Mouse (Mus musculus): ENCODE data around the gene Heyl.
"Not testable (repeated sequence)": the region's sequence is repeated elsewhere in the genome, so short reads cannot be mapped to it uniquely, and the experiment has no call there.

The Heyl gene

DNA sequence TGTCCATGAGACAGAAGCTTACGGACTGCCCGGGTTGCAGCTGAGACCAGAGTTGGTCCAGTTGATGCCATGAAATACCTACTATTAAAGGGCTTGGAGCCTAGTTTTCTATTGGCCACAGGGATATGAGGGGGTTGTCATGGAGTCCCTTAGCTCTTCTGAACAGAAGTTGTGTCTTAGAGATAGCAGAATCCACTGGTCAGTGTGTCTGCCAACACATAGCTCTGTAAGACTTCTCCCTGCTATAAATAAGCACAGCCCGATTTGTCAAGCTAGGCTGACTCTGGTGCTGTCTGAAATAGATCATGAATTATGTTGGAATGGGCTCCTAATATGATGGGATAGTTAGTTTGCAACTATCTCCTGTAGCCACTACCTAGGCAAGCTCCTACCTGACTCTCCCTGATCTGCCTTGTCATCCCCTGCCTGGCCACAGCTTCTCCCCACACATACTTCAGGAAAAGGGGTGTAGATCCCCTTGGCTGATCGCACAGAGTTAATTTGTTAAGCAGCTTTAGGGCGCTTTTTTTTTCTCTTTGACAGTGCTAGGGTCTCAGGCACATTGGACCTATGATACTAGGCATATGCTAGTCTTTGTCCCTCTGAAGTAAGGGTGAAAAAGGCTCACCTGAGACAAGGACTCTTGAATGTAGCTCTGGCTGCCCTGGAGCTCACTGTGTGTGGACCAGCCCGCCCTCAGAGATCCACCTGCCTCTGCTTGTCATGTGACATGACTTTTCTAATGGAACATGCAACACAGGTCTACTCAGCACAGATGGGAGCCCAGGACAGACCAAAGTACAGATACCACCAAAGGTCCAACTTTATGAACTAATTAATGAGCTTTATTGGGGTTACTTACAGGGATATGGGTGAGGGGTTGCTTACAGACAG lies 51.6 kb downstream of the Heyl start:
- peak; percentile 47 to 57 for DNase-seq (ENCODE audit: low spot score in 2 of 2)

DNA sequence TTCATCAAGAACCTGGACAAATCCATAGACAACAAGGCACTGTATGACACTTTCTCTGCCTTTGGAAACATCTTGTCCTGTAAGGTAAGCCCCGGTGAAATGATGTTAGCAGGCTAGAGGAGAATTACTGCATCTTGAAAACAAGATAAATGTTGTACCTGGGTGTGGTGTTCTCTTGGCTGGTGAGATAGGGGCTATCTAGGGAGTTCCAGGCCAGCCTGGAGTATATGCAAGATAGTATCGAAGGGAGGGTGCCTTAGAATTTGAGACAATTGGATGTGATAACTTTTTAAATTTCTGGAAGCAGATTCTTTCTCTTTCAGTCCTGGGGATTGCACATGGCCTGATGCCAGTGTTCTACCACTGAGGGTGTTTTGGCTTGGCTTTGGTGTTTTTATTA lies 53.4 kb downstream of the Heyl start:
- peak; percentile 59 to 61 for DNase-seq (ENCODE audit: low spot score in 2 of 2)

DNA sequence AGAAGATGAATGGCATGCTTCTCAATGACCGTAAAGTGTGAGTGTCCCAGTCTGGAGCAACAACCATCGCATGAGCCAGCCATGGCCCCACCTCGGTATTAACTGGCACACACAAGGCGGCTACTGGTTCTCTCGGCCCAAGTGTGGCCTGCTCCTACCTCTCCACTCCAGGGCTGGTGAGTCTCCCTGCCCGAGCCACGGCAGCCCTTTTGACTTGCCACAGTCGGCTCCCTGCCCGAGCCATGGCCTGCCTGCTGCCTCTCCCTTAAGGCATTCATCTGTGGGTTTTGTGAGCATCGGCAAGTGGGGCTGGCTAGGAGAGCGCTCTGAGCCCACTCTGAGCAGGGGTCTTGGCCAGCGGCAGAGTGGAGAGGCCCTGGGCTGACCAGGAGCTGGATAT lies 55.7 kb downstream of the Heyl start:
- no peak for DNase-seq (ENCODE audit: low spot score in 2 of 2)

DNA sequence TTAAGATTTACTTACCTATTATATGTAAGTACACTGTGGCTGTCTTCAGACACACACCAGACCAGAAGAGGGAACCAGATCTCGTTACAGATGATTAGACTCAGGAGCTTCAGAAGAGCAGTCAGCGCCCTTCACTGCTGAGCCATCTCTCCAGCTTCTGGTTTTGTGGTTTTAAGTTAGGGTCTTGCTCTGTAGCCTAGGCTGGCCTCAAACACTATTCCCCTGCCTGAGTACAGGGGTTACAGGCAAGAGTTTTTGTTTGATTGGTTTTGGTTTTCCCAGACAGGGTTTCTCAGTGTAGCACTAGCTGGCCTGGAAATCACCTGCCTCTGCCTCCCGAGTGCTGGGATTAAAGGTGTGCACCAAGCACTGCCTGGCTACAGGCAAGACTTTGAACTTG lies 59.0 kb downstream of the Heyl start:
- no peak for DNase-seq (ENCODE audit: low spot score in 2 of 2)

DNA sequence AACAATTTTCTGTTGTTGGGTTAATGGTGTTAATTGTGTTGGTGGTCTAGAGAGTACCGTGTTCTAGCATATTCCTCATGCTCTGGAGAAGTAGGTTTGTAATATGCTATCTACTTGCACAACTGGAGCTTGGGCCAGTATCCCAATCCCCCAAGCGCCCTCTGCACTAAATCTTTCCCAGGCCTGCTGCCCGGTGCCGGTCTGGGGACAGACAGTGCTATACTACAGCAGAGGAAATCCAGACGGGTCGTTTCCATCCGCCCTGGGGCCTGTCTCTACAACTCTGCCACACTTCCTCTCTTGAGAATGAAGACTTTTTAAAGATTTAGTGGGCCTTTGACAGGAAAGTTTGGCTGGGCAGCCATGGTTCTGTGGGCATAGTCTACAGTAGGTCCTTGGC lies 59.6 kb downstream of the Heyl start:
- DNase-seq (ENCODE audit: low spot score in 2 of 2): no peak

DNA sequence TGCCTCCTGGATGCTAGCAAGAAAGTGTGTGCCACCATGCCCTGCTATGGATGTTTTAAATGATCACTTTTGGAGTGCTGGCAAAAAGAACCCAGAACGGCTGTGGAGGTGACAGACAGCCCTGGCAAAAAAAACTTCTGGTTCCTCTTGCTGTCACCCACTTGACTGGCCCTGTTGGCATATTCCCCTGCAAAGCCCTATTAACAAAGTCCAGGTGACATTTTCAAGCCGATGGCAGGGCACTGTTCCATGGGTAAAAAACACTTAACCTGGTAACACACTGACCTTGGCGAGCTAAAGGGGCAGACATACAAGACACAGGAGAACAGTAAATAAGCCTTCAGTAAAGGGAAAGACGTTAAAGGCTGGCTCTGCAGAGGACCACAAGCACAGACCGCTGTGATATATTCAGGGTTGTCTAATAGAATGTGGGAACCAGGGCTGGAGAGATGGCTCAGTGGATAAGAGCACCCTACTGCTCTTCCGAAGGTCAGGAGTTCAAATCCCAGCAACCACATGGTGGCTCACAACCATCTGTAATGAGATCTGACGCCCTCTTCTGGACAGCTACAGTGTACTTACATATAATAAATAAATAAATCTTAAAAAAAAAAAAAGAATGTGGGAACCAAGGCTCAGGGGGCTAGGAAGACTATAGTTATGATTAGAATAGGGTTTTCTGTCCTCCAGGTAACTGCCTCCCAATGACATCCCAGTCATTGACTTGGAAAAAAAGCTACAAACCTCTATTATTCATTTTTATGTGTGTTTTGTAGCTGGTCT lies 60.5 kb downstream of the Heyl start:
- DNase-seq (ENCODE audit: low spot score in 2 of 2): no peak

DNA sequence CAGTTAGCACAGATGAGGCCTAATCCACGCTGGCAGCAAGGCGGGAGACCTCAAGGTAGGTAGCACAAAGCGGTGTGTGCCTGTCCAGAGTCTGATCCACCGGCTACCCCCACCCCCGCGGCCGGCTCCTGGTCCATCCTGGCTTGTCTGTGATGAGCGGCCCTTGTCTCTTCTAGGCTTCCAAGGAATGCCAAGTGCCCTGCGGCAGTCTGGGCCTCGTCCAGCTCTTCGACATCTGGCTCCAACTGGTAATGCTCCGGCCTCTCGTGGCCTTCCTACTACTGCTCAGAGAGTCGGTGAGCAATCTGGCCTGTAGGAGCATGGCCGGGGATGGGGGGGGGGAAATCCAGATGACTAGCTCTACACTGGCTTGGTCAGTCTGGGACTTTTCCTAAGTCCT lies 61.7 kb downstream of the Heyl start:
- not testable (repeated sequence) for DNase-seq (ENCODE audit: low spot score in 2 of 2)

DNA sequence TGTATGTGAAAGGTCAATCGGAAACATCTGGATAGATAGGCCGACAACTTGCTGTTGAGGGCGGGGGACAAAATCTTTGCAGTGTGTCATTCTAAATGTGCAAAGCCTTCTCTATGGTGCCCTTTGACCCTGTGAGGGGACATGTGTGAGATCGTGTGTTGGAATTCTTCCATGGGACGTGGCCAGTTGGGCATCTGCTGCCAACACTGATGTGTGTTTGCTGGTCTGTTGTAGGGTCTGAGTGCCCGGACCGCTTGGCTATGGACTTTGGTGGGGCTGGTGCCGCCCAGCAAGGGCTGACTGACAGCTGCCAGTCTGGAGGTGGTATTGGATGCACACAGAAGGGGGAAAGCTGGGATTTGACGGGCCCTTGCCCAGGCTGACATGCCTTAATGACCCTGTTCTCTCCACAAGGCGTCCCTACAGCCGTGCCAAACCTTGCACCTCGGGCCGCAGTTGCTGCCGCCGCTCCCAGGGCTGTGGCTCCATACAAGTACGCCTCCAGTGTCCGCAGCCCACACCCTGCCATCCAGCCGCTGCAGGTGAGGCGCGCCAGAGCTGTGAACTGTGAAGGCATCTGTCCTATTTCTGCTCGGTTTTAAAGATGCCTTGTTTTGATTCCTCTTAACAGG lies 62.3 kb downstream of the Heyl start:
- no peak for DNase-seq (ENCODE audit: low spot score in 2 of 2)

DNA sequence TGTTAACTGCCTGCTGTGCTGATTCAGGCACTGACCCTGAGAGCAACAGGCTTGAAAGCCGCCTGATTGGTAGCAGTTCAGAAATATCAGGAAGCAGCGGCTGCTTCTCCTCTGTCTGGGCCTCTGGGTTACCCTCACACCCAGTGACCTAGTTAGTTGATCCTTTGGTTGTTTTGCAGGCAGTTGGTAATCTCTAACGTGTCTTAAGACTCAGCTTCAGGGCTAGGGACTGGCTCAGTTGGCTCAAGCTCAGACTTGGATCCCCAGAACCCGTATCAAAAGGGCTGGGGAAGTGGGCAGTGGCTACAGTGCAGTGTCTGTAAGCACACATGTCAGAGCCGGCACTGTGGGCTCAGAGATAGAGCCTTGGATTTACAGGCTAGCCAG lies 62.8 kb downstream of the Heyl start:
- no peak for DNase-seq (ENCODE audit: low spot score in 2 of 2)

DNA sequence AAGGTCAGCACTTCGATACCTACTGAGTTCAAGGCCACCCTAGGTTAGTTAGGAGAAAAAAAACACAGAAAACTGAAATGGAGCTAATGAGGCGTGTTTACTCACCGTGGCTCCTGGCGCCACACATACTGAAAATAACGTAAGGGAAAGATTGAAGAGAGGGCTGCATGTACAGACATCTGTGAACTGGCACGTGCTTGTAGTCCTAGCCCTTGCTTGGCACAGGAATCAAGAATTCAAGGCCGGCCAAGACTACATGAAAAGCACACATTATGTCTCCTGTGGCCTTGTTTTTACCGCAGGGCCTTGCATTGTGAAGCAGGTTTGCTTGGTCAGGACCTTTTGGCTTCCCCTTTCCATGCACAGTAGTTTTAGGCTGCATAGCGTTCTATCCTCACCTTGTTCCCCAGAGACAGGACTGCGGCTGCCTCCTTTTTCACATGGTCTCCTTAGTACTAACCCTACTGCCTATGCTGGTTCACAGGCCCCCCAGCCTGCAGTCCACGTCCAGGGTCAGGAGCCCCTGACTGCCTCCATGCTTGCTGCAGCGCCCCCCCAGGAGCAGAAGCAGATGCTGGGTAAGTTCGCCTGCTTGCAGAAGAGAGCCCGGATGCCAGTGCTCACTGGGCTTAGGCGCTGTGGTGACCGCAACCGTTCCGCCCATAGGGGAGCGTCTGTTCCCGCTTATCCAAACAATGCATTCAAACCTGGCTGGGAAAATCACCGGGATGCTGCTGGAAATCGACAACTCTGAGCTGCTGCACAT lies 64.0 kb downstream of the Heyl start:
- no peak for DNase-seq (ENCODE audit: low spot score in 2 of 2)

DNA sequence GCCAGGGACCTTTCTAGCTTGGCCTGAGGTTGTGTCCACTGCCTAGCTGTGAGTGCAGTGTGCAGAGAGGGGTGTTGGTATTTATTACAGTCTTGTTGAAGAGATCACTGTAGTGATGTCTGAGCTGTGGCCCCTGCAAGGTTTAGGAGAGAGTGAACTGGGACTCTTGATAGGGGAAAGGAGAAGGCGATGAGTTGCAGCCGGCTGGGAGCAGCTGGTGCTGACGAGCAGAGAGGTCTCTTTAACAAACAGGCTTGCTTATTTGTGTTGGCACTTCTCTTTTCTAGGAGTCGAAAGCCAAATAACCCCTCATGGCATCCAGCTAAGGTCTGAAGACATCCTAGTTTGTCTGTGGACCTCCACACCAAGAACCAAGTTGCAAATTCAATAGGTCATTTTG lies 64.9 kb downstream of the Heyl start:
- no peak for DNase-seq (ENCODE audit: low spot score in 2 of 2)

DNA sequence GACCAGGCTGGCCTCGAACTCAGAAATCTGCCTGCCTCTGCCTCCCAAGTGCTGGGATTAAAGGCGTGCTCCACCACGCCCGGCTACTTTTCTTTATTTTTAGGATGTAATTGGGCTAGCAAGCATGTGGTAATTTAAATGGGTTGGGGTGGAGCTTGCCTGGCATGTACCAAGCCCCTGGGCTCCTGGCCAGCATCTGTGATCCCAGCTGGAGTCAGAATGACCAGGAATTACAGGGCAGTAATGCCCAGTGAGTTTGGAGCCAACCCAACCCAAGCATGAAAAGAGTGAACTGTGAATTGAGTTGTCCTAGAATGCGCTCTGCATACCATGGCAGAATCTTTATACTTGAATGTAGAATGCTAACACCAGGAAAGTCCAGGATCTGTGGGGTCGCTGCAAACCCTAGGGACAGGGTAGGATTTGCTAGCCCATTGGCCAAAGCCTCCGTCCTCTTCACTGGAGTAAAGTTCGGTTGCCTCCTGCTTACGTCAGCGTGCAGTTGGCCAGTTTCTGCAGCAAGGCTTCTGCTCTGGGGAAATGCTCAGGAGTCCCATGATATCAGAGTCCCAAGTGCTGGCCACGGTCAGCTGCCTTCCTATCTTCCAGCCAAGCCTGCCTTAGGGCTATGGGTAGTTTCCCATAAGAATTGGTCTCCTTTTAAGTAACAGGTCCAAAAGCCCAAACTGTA lies 65.8 kb downstream of the Heyl start:
- no peak for DNase-seq (ENCODE audit: low spot score in 2 of 2)

All from spleen, postnatal 10 days (tissue).